Comparison of ENCODE assay signal across 26 mouse cellular contexts in genomic region chr13:114139570-114139969, GRCm38 (mm10).
DNase-seq lines count a peak whose midpoint lies in the region; ATAC-seq and TF ChIP-seq lines count a peak whose summit lies in the region.
"Had no signal": no experiment of that assay in that cellular context is flagged by ENCODE, and none has a peak within 500 bp of the region (broad histone marks: within the 10 kb centered on the region; RNA-seq: fewer than 3 reads in every experiment).

No protein-coding gene starts in this region.

- H3K27ac ChIP-seq in embryonic facial prominence, embryonic 13.5 days: no peak overlapping the region
- no peak overlapping the region for H3K27ac ChIP-seq in embryonic facial prominence, embryonic 10.5 days (replicated peaks)
- peak overlapping the region; percentile 76 for H3K27ac ChIP-seq in forebrain, embryonic 14.5 days (ENCODE audit: low read depth, low read length)
- H3K27ac ChIP-seq in limb, embryonic 14.5 days (replicated peaks; ENCODE audit: low read depth, low read length): no peak overlapping the region
- H3K27ac ChIP-seq: embryonic facial prominence, embryonic 12.5 days; heart, adult 2 months; heart, embryonic 13.5 days; hindbrain, postnatal 0 days; liver, embryonic 13.5 days; midbrain, embryonic 15.5 days; stomach, postnatal 0 days had no signal

- H3K36me3 ChIP-seq in embryonic facial prominence, embryonic 13.5 days: no peaks in the 10 kb centered on the region
- H3K36me3 ChIP-seq in embryonic facial prominence, embryonic 10.5 days (replicated peaks): no peaks in the 10 kb centered on the region
- no peaks in the 10 kb centered on the region for H3K36me3 ChIP-seq in forebrain, embryonic 14.5 days (ENCODE audit: control insufficient read depth, insufficient read depth, low read length)
- H3K36me3 ChIP-seq in limb, embryonic 14.5 days (ENCODE audit: control insufficient read depth, insufficient read depth, low read length): no peaks in the 10 kb centered on the region
- H3K36me3 ChIP-seq: embryonic facial prominence, embryonic 12.5 days; heart, embryonic 13.5 days; liver, embryonic 13.5 days; midbrain, embryonic 15.5 days had no signal

- 49% methylated on average over 9 of the region's 9 CpGs for WGBS in embryonic facial prominence, embryonic 13.5 days
- 86% methylated on average over 9 of the region's 9 CpGs for WGBS in embryonic facial prominence, embryonic 10.5 days
- 75% methylated on average over 9 of the region's 9 CpGs for WGBS in forebrain, embryonic 14.5 days
- WGBS in limb, embryonic 14.5 days: 46% methylated on average over 9 of the region's 9 CpGs

- ATAC-seq in embryonic facial prominence, embryonic 13.5 days (ENCODE audit: insufficient number of reproducible peaks, insufficient read depth, low FRiP score, low TSS enrichment, low read depth): no peak
- no peak for ATAC-seq in forebrain, embryonic 14.5 days
- peak; percentile 55; the same call in 1 of the 2 replicates for ATAC-seq in limb, embryonic 14.5 days (ENCODE audit: low FRiP score, low read depth)
- ATAC-seq: hindbrain, postnatal 0 days; intestine, embryonic 16.5 days; midbrain, embryonic 15.5 days had no signal

- intact Hi-C loops in left cerebral cortex, postnatal 25 days (cut with DNase I): loop anchor here (2.0 to 5.0 kb wide), 2 partner anchors 55 to 98 kb away; no protein-coding TSS in a partner anchor

- H3K27me3 ChIP-seq in embryonic facial prominence, embryonic 13.5 days: no peaks in the 10 kb centered on the region
- no peaks in the 10 kb centered on the region for H3K27me3 ChIP-seq in embryonic facial prominence, embryonic 10.5 days (replicated peaks; ENCODE audit: low read depth, poor library complexity, severe bottlenecking)
- no peaks in the 10 kb centered on the region for H3K27me3 ChIP-seq in forebrain, embryonic 14.5 days (replicated peaks; ENCODE audit: control insufficient read depth, insufficient read depth, low read length)
- no peaks in the 10 kb centered on the region for H3K27me3 ChIP-seq in limb, embryonic 14.5 days (ENCODE audit: control insufficient read depth, insufficient read depth, low read length)
- H3K27me3 ChIP-seq: embryonic facial prominence, embryonic 12.5 days; heart, embryonic 13.5 days; liver, embryonic 13.5 days; megakaryocyte, embryonic 14.5 days; midbrain, embryonic 15.5 days had no signal

- no peak for DNase-seq in embryonic facial prominence, embryonic 10.5 days (ENCODE audit: low spot score)
- DNase-seq in left cerebral cortex, postnatal 25 days (ENCODE audit: low spot score in 2 of 2): peak; percentile 1 to 24
- no peak for DNase-seq in left cerebral cortex, adult 18-20 months (ENCODE audit: low spot score in 2 of 2)
- DNase-seq in forebrain, embryonic 14.5 days (ENCODE audit: low spot score): no peak
- peak; percentile 61 for DNase-seq in limb, embryonic 14.5 days (ENCODE audit: low spot score)
- no peak for DNase-seq in right cerebral cortex, postnatal 36 days (ENCODE audit: low spot score in 2 of 2)
- DNase-seq: adrenal gland, postnatal 14 days; cerebellum, adult 2 months; cerebellum, postnatal 36 days; gastrocnemius, postnatal 25 days; heart, adult 2 months; heart, postnatal 14 days; kidney, adult 9 months; kidney, postnatal 25 days; liver, embryonic 13.5 days; lung, embryonic 14.5 days; thymus, adult 2 months; thymus, postnatal 4 days had no signal

- no peak for TF ChIP-seq POLR2A in limb, embryonic 14.5 days (IDR thresholded peaks at IDR 0.05; ENCODE audit: borderline replicate concordance, extremely low read depth, insufficient read depth, insufficient read length)

- peaks cover 16% of the 10 kb centered on the region for H3K4me1 ChIP-seq in embryonic facial prominence, embryonic 13.5 days
- 0 out of 2 replicates have a peak, but pooled peaks cover 8% of the 10 kb centered on the region for H3K4me1 ChIP-seq in embryonic facial prominence, embryonic 10.5 days
- peaks cover 14% of the 10 kb centered on the region for H3K4me1 ChIP-seq in forebrain, embryonic 14.5 days (ENCODE audit: control insufficient read depth, insufficient read depth, low read length)
- H3K4me1 ChIP-seq in limb, embryonic 14.5 days (ENCODE audit: control insufficient read depth, insufficient read depth, low read length): no peaks in the 10 kb centered on the region
- H3K4me1 ChIP-seq: liver, embryonic 13.5 days; megakaryocyte, embryonic 14.5 days had no signal

- peak overlapping the region; percentile 11 for H3K4me2 ChIP-seq in embryonic facial prominence, embryonic 13.5 days
- H3K4me2 ChIP-seq in forebrain, embryonic 14.5 days (ENCODE audit: low read length): 0 out of 2 replicates have a peak overlapping the region, but pooled peaks have one; percentile 1
- no peak overlapping the region; the same call in 1 of the 2 replicates for H3K4me2 ChIP-seq in limb, embryonic 14.5 days (replicated peaks; ENCODE audit: low read depth, low read length, severe bottlenecking)
- H3K4me2 ChIP-seq: embryonic facial prominence, embryonic 12.5 days; heart, embryonic 13.5 days; liver, embryonic 13.5 days; lung, embryonic 14.5 days; midbrain, embryonic 15.5 days had no signal

- H3K9ac ChIP-seq in embryonic facial prominence, embryonic 13.5 days: no peak overlapping the region
- no peak overlapping the region for H3K9ac ChIP-seq in forebrain, embryonic 14.5 days (ENCODE audit: low read length)
- no peak overlapping the region for H3K9ac ChIP-seq in limb, embryonic 14.5 days (ENCODE audit: low read depth, low read length, severe bottlenecking)
- H3K9ac ChIP-seq: embryonic facial prominence, embryonic 12.5 days; heart, embryonic 13.5 days; liver, embryonic 13.5 days; lung, embryonic 14.5 days; midbrain, embryonic 15.5 days had no signal

- no peak overlapping the region for H3K4me3 ChIP-seq in embryonic facial prominence, embryonic 13.5 days
- no peak overlapping the region for H3K4me3 ChIP-seq in embryonic facial prominence, embryonic 10.5 days
- no peak overlapping the region for H3K4me3 ChIP-seq in forebrain, embryonic 14.5 days (ENCODE audit: low read depth, low read length)
- H3K4me3 ChIP-seq in limb, embryonic 14.5 days (replicated peaks; ENCODE audit: low read length): no peak overlapping the region
- H3K4me3 ChIP-seq: embryonic facial prominence, embryonic 12.5 days; heart, adult 2 months; heart, embryonic 13.5 days; liver, embryonic 13.5 days; megakaryocyte, embryonic 14.5 days; midbrain, embryonic 15.5 days had no signal

- H3K9me3 ChIP-seq in embryonic facial prominence, embryonic 13.5 days: no peaks in the 10 kb centered on the region
- H3K9me3 ChIP-seq in embryonic facial prominence, embryonic 10.5 days: no peaks in the 10 kb centered on the region
- H3K9me3 ChIP-seq in forebrain, embryonic 14.5 days (replicated peaks; ENCODE audit: control insufficient read depth, low read length): no peaks in the 10 kb centered on the region
- H3K9me3 ChIP-seq in limb, embryonic 14.5 days (ENCODE audit: control insufficient read depth, low read length): no peaks in the 10 kb centered on the region
- H3K9me3 ChIP-seq: embryonic facial prominence, embryonic 12.5 days; heart, embryonic 13.5 days; liver, embryonic 13.5 days; midbrain, embryonic 15.5 days had no signal

Comparison
In these comparisons a context has a peak if more than half of its experiments do, and no peak if none do; other contexts are left out.
1. DNase-seq: peak in left cerebral cortex, postnatal 25 days (2 of 2) and limb, embryonic 14.5 days (single experiment); none in embryonic facial prominence, embryonic 10.5 days (single experiment), left cerebral cortex, adult 18-20 months (0 of 2), forebrain, embryonic 14.5 days (single experiment) and right cerebral cortex, postnatal 36 days (0 of 2).